Mouse (Mus musculus): ENCODE results near the gene Tex2.
A peak's percentile ranks its signal among the peaks of the same experiment; 100 is the strongest.

Tex2 gene

GRCm38 (mm10) chr11:106486042-106486865 is 127.0 kb downstream of the Tex2 start:
- DNase-seq (ENCODE audit: low read depth, low spot score): no peak

- no peak for DNase-seq (ENCODE audit: low read depth, low spot score)
Observed at GRCm38 (mm10) chr11:106485611-106486010, 127.6 kb downstream of the Tex2 start.

DNA sequence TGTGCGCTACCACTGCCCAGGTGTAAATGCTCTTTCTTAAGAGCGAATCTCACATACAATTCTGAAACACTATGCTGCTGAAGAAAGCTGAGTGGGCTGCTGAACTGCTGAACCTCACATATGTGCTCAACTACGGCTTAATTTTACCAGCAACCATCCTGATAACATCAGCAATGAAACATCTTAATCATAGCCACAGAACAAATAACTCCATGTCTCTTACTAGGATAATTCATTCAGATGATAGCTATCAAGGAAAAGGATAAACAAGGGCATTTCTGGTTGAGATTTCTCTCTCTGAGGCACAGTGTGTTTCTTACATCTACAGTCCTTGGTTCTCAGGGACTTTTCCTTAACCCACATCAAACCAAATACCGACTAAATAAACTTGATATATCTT is 128.3 kb downstream of the Tex2 start:
- no peak for DNase-seq (ENCODE audit: low read depth, low spot score)

- peak; percentile 13 for DNase-seq (ENCODE audit: low read depth, low spot score)
Observed at GRCm38 (mm10) chr11:106482867-106483266, 130.4 kb downstream of the Tex2 start.

DNA sequence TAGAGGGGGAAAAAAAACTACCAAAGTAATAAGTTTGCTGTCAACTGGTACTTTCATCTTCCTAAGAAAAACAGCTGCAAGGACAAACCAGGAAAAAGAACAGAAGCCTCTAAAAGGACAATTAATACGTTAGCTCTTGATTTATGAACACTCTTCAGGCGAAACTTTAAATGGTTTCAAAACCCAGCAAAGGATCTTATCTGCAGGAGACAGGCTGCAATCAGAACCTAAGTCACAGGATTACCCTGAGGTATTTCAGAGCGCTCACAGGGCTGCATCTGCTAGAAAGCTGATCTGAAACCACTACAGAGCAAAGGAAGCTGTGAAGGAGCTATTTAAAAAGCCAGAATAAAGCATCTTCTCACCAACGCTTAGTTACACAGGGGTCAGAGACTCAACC is 131.6 kb downstream of the Tex2 start:
- DNase-seq (ENCODE audit: low read depth, low spot score): no peak

DNA sequence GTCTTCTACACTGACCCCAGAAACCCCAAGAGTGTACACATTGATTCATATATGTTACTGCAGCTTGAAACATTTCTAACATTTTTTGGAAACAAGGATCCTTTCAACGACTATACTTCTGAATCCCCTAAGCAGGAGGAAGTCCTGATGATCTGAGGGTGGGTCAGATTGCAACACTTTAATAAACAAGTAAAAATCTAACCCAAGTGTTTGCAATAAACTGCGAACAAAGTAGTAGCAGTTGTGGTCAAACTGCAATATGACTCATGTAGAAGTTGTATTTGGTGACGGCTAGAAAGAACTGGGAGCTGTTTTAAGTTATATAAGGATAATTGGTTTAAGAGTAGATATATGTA is 132.7 kb downstream of the Tex2 start:
- no peak for DNase-seq (ENCODE audit: low read depth, low spot score)

DNA sequence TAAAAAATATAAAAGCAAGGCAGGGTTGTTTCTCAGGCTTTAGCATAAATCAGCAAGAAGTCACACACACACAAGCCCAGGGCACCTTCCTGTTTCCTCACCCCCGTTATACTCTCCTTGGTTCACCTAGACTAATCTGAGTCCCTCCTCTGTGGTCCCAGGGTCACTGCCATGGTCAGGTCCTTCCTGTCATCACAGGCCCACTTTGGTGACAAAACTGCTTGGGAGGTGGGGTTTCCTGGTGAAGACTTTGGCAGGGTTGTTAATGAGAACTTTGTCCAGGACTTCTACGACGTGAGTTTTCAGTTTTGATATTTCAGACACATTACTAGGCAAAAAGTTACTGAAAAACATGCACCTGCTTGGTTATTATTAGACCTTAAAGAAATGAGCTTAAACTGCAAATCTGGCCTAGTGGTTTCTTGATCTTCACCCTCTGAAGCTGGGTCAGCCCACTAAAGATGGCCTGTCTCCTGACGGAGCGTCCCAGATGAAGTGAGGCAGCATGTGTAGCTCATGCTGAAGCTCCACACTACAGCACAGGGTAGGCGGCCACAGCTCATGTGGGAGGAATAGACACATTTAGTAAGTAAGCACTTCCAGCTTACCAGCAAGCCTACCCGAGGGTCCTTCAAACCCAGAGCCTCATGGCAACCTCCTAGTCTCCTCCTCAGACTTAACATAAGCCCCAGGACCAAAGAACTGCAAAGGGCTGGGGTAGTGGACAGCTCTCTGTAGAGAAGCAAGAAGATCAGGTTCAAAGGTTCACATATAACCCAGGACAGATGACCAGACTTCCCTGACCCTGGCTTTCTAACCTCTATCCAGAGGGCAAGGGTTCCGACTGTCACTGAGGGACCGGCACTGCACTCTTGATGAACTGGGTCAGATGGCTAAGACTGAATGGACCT is 133.3 kb downstream of the Tex2 start:
- no peak for DNase-seq (ENCODE audit: low read depth, low spot score)

GRCm38 (mm10) chr11:106478745-106479144 is 134.5 kb downstream of the Tex2 start:
- no peak for DNase-seq (ENCODE audit: low read depth, low spot score)

DNA sequence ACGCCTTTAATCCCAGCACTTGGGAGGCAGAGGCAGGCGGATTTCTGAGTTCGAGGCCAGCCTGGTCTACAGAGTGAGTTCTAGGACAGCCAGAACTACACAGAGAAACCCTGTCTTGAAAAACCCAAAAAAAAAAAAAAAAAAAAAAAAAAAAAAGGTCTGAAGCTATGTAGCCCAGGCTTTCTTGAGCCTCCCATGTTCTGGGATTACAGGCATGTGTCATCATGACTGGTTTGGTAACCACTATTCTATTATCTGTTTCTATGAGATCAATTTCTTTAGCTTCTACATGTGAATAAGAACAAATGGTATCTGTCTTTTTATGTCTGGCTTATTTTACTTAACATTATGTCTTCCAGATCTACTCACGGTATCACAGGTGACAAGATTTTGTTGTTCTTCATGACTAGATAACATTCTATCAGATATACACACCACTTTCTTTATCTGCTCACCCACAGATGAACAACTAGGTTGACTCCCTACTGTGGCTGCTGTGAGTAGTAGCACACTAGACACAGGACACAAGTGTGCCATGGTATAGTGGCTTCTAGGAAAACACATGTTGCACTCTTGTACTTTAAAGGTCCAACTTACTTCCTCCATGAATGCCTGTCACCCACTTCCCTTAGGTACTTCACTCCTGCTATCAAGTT is 135.6 kb downstream of the Tex2 start:
- no peak for DNase-seq (ENCODE audit: low read depth, low spot score)

GRCm38 (mm10) chr11:106475309-106475708 is 137.9 kb downstream of the Tex2 start:
- DNase-seq (ENCODE audit: low read depth, low spot score): no peak

GRCm38 (mm10) chr11:106471629-106472028 is 141.6 kb downstream of the Tex2 start:
- DNase-seq (ENCODE audit: low read depth, low spot score): no peak

DNA sequence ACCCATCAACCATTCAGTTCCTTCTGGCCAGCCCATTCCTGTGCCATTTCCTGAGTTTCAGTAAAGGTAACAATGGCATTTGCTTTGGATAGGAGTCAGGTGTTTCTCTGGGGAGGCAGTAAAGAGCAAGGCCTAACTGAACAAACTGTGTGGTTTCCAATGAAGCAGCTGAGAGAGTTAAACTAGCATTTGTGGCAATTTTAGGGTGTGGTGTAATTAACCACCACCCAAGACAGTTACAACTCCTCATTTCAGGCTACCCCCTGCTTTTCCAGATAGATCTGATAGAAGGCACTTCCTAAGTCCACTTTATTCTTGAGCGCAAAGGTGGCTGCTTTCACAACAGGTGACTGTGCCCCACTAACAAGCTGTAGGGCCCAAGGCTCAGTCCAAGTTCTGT is 144.7 kb downstream of the Tex2 start:
- DNase-seq (ENCODE audit: low read depth, low spot score): no peak

DNA sequence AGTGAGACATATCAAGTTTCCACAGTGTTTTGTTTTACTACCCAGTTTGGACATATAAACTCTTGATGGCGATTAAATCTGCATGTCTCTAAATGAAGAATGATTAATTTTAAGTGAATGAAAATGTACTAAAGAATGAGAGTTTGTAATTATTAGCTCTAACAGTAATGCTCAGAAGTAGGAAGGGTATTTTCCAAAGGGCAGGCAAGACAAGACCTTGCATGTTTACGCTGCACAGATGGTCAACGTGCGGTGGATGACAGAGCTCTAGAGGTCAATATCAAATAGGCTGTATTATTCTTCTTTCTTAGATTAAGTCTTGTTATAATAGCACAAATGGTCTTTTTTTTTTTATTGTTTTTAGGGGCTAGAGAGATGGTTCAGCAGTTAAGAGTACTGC is 147.3 kb downstream of the Tex2 start:
- no peak for DNase-seq (ENCODE audit: low read depth, low spot score)

- DNase-seq (ENCODE audit: low read depth, low spot score): no peak
Observed at GRCm38 (mm10) chr11:106465545-106465903, 147.7 kb downstream of the Tex2 start.

GRCm38 (mm10) chr11:106464681-106465544 is 148.3 kb downstream of the Tex2 start:
- DNase-seq (ENCODE audit: low read depth, low spot score): no peak

DNA sequence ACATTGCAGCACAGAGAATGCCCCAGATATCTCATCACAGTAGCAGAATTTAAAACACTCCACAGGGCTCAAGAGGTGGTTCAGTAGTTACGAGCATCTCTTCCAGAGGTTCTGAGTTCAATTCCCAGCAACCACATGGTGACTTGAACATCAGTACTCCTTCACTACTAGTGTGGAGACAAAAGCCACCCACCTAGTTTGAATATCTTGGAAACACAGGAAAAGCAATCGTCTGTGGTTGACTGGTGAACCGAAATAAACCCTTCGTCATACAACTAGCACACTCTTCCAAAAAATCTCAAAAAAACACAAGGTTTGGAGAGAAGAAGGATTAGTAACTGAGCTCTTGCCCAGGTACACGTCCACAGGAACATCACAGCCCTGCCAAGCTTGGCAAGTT is 149.4 kb downstream of the Tex2 start:
- no peak for DNase-seq (ENCODE audit: low read depth, low spot score)

DNA sequence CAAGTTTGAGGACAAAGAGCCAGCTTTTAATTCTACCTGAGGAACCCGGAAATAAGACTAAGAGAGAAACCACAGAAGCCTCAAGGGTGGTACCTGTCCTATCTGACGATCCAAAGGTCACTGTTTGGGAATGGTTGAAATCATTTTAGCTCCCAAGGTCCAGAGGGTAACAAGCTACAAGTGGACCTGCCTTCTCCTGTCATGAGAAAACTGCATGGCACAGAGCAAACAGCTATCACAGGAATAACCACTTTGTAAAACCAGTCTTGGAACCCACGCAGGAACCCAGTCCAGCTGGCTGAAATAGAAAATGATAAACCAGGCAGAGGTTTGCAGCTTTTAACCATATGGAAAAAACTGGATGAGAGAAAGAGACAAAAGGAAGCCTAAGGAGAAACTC is 150.9 kb downstream of the Tex2 start:
- no peak for DNase-seq (ENCODE audit: low read depth, low spot score)

DNA sequence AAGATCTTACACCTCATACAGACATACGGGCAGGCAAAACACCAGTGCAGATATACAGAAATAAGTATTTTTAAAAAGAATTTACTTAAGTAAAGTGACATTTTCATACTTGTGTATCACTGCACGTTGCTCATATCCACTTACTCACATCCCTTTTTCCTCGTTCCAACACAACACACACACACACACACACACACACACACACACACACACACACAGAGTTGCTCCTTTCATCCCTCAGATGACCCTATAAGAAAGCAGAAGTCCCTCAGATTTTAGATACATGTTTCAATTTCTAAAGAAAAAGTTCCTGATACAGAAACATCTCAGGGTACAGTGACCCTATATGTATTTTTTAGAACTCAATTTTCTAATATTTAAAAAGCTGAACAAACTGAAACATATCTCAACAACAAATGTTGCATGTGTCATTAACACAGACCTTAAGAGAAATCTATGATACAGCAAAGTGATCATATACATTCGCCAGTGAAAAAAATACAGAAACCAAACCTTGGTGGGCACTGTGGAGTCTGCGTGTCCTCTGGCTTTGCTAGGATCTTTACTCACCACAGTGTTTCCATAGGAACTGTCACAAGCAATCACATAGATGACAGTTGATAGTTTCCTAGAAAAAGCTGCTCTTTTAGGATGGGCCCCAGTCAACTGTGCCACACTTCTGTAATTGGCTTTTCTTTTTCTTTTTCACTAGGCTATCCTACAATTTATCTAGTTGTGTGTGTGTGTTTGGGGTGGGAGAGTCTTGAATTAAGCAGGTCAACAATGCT is 151.9 kb downstream of the Tex2 start:
- no peak for DNase-seq (ENCODE audit: low read depth, low spot score)

- DNase-seq (ENCODE audit: low read depth, low spot score): no peak
Observed at GRCm38 (mm10) chr11:106460671-106461070, 152.6 kb downstream of the Tex2 start.

- DNase-seq (ENCODE audit: low read depth, low spot score): no peak
Observed at GRCm38 (mm10) chr11:106458540-106458939, 154.7 kb downstream of the Tex2 start.

Data from R1 (cell line).